Mouse (Mus musculus) CH12.LX (cell line): ENCODE results near the gene Adgrg6. TPM values are rescaled to one million over a fixed set of nuclear protein-coding genes. Genes with fewer than 3 reads are reported as not detected.

ENCODE experiments used
- DNase-seq: peaks from one replicate; pipeline ENCODE4 v3.0.0-alpha.2; 2013; ENCODE audit errors: extremely low read depth
- H3K27ac ChIP-seq: 2 replicates; pipeline ENCODE4 v1.5.1; 2012; ENCODE audit warnings: low read depth, mild to moderate bottlenecking, control low read depth, moderate library complexity; ENCODE audit not compliant: insufficient read depth
- H3K27me3 ChIP-seq: replicated peaks from 2 replicates; pipeline ENCODE3; 2012; ENCODE audit warnings: inconsistent platforms
- H3K36me3 ChIP-seq, 2 experiments: replicated peaks in 1 of 2; 2 replicates each; pipeline versions ENCODE3 to v1.6.1; 2012; ENCODE audit warnings: inconsistent platforms in 1 of 2, low read length in 1 of 2, mild to moderate bottlenecking in 1 of 2, mixed read lengths in 1 of 2, moderate library complexity in 1 of 2; ENCODE audit not compliant: control insufficient read depth in 1 of 2, insufficient read depth in 1 of 2
- H3K4me1 ChIP-seq, 2 experiments: 2 replicates each; pipeline ENCODE4 v1.6.1; 2012; ENCODE audit warnings: inconsistent platforms in 1 of 2, moderate library complexity in 1 of 2; ENCODE audit not compliant: insufficient read depth in 2 of 2, control insufficient read depth in 1 of 2
- H3K4me2 ChIP-seq: 2 replicates; pipeline ENCODE4 v1.6.1; 2012; ENCODE audit warnings: low read depth, mild to moderate bottlenecking, control low read depth; ENCODE audit not compliant: poor library complexity, insufficient read depth, severe bottlenecking
- H3K4me3 ChIP-seq, 3 experiments: fragments of 150-350 bp in 1 of 3; sonication (generic) in 1 of 3; replicated peaks in 1 of 3; 2 replicates each; pipeline versions ENCODE3 to v1.5.1; 2011 to 2012; ENCODE audit warnings: low read depth in 2 of 3, low read length in 2 of 3, mild to moderate bottlenecking in 2 of 3, moderate library complexity in 2 of 3, control low read depth in 1 of 3, improper control_type of control experiment in 1 of 3, inconsistent platforms in 1 of 3, mixed read lengths in 1 of 3; ENCODE audit not compliant: poor library complexity in 1 of 3
- H3K79me2 ChIP-seq: replicated peaks from 2 replicates; pipeline ENCODE4 v1.6.1; 2012; ENCODE audit warnings: mild to moderate bottlenecking, moderate library complexity; ENCODE audit not compliant: control insufficient read depth, poor library complexity, insufficient read depth, severe bottlenecking; ENCODE audit errors: extremely low read depth
- H3K9ac ChIP-seq: 2 replicates; pipeline ENCODE4 v1.6.1; 2012; ENCODE audit warnings: low read depth, mild to moderate bottlenecking, control low read depth, moderate library complexity; ENCODE audit not compliant: insufficient read depth
- H3K9me3 ChIP-seq: replicated peaks from 2 replicates; pipeline ENCODE3; 2012; ENCODE audit warnings: low read length, inconsistent platforms, mixed read lengths
- CHD2 ChIP-seq: IDR thresholded peaks from 2 replicates; pipeline ENCODE4 v1.6.1; 2011; ENCODE audit warnings: low read length, improper control_type of control experiment
- E2F4 ChIP-seq: IDR thresholded peaks from 2 replicates; pipeline ENCODE4 v1.6.1; 2011; ENCODE audit warnings: low read depth, low read length, improper control_type of control experiment; ENCODE audit not compliant: insufficient replicate concordance
- ELF1 ChIP-seq: IDR thresholded peaks from 2 replicates; pipeline ENCODE4 v1.6.1; 2014; ENCODE audit warnings: low read depth, mild to moderate bottlenecking, inconsistent platforms, low read length, improper control_type of control experiment
- ETS1 ChIP-seq: conservative IDR thresholded peaks from 2 replicates; pipeline ENCODE4 v1.6.1; 2012; ENCODE audit warnings: low read depth, mild to moderate bottlenecking, inconsistent platforms, low read length, improper control_type of control experiment, moderate library complexity
- JUND ChIP-seq: conservative IDR thresholded peaks from 2 replicates; pipeline ENCODE4 v1.6.1; 2011; ENCODE audit warnings: low read depth, low read length, improper control_type of control experiment
- KAT2A ChIP-seq: IDR thresholded peaks from 2 replicates; pipeline ENCODE4 v1.6.1; 2012; ENCODE audit warnings: low read length, improper control_type of control experiment, inconsistent platforms; ENCODE audit not compliant: insufficient replicate concordance
- MAFK ChIP-seq: IDR thresholded peaks from 2 replicates; pipeline ENCODE4 v1.6.1; 2011; ENCODE audit warnings: low read length, improper control_type of control experiment; ENCODE audit not compliant: insufficient replicate concordance
- MAX ChIP-seq: IDR thresholded peaks from 2 replicates; pipeline ENCODE4 v1.6.1; 2011; ENCODE audit warnings: low read length, improper control_type of control experiment
- MEF2A ChIP-seq: IDR thresholded peaks from 2 replicates; pipeline ENCODE4 v1.6.1; 2014; ENCODE audit warnings: low read depth, mild to moderate bottlenecking, inconsistent platforms, low read length, improper control_type of control experiment, borderline replicate concordance
- PAX5 ChIP-seq: IDR thresholded peaks from 2 replicates; pipeline ENCODE4 v1.6.1; 2012; ENCODE audit warnings: low read length, inconsistent platforms, mixed read lengths
- RCOR1 ChIP-seq: conservative IDR thresholded peaks from 2 replicates; pipeline ENCODE4 v1.6.1; 2012; ENCODE audit warnings: low read depth, mild to moderate bottlenecking, inconsistent platforms, low read length, improper control_type of control experiment
- SIN3A ChIP-seq: IDR thresholded peaks from 2 replicates; pipeline ENCODE4 v1.6.1; 2012; ENCODE audit warnings: low read length, improper control_type of control experiment, inconsistent platforms
- SMC3 ChIP-seq: IDR thresholded peaks from 2 replicates; pipeline ENCODE4 v1.6.1; 2011; ENCODE audit warnings: low read depth, low read length, improper control_type of control experiment
- UBTF ChIP-seq: IDR thresholded peaks from 2 replicates; pipeline ENCODE4 v1.6.1; 2012; ENCODE audit warnings: low read depth, mild to moderate bottlenecking, inconsistent platforms, low read length, improper control_type of control experiment, moderate library complexity
- USF1 ChIP-seq: IDR thresholded peaks from 2 replicates; pipeline ENCODE4 v1.6.1; 2014; ENCODE audit warnings: low read depth, mild to moderate bottlenecking, inconsistent platforms, low read length, improper control_type of control experiment
- USF2 ChIP-seq: conservative IDR thresholded peaks from 2 replicates; pipeline ENCODE4 v1.6.1; 2011; ENCODE audit warnings: low read depth, low read length, improper control_type of control experiment
- ZC3H11A ChIP-seq: IDR thresholded peaks from 2 replicates; pipeline ENCODE4 v1.6.1; 2012; ENCODE audit warnings: low read depth, mild to moderate bottlenecking, inconsistent platforms, low read length, improper control_type of control experiment
- ZKSCAN1 ChIP-seq: IDR thresholded peaks from 2 replicates; pipeline ENCODE4 v1.6.1; 2012; ENCODE audit warnings: low read depth, inconsistent platforms, low read length, improper control_type of control experiment, borderline replicate concordance
- dilution Hi-C: fragments of 300-500 bp; cut with MboI; formaldehyde crosslinking; loops from 2 replicates; pipeline ENCODE4 v1.14.3; 2020; ENCODE audit warnings: low sequenced_read_pairs; ENCODE audit not compliant: extremely low pct_unique_long_range_greater_than_20kb, extremely low pct_ligation_motif_present
- in situ Hi-C: fragments of 300-500 bp; cut with MboI; formaldehyde crosslinking; loops from 3 replicates; pipeline ENCODE4 v1.14.3; 2019; ENCODE audit warnings: low sequenced_read_pairs, low pct_ligation_motif_present, low pct_unique_long_range_greater_than_20kb, mixed read lengths
- polyA plus RNA-seq: library from polyadenylated mRNA; unstranded; fragments of >175 nt; gene quantifications from 2 replicates; pipeline ENCODE4 v1.2.1, GENCODE M21; 2012; ENCODE audit warnings: low read depth; ENCODE audit not compliant: insufficient read length
- total RNA-seq, 2 experiments: library from RNA; depleted of rRNA; stranded (reverse); fragments of 300-350 nt in 1 of 2; fragments of >200 nt in 1 of 2; gene quantifications; 2 replicates each; pipeline ENCODE4 v1.2.3; 2012 to 2014

Adgrg6 gene
- total and polyA plus RNA-seq, 3 experiments: not detected

GRCm38 (mm10) chr10:14459330-14459729 is 86.1 kb downstream of the Adgrg6 start:
- no peak for DNase-seq
- TF ChIP-seq RCOR1: no peak
- no peak for TF ChIP-seq E2F4
- no peak for TF ChIP-seq SMC3
- TF ChIP-seq USF1: no peak
- TF ChIP-seq ZKSCAN1: no peak
- TF ChIP-seq MAX: no peak
- TF ChIP-seq PAX5: no peak
- no peak for TF ChIP-seq USF2
- no peak for TF ChIP-seq CHD2
- TF ChIP-seq ZC3H11A: no peak
- no peak for TF ChIP-seq JUND
- Histone ChIP-seq H3K79me2 (no peaks in the 10 kb centered on the region), H3K4me3 (no peak overlapping the region), H3K4me1 (peaks cover 0 to 10% of the 10 kb centered on the region in 2 experiments; a peak in 2 of 4 replicates), H3K4me2 (no peak overlapping the region), H3K27ac (no peak overlapping the region), H3K27me3 (no peaks in the 10 kb centered on the region), H3K9me3 (no peaks in the 10 kb centered on the region), H3K36me3 (no peaks in the 10 kb centered on the region), H3K9ac (no peak overlapping the region)
- in situ Hi-C loops: no loop called here
- dilution Hi-C loops: no loop called here

- dilution Hi-C loops: no loop called here
- H3K27ac ChIP-seq: no peak overlapping the region
- no peak for TF ChIP-seq ELF1
- TF ChIP-seq ETS1: no peak
- no peak for TF ChIP-seq MAFK
- TF ChIP-seq USF2: no peak
- no peak for TF ChIP-seq KAT2A
- no peak for TF ChIP-seq UBTF
- no peak for TF ChIP-seq SIN3A
- no peak for TF ChIP-seq MEF2A
These were observed 91.0 kb downstream of the Adgrg6 start for GRCm38 (mm10) chr10:14454481-14454880.

More at GRCm38 (mm10) chr10:14454481-14454880, 91.0 kb downstream of the Adgrg6 start:
- H3K36me3 ChIP-seq: no peaks in the 10 kb centered on the region
- in situ Hi-C loops: no loop called here
- peaks cover 0 to 12% of the 10 kb centered on the region in 2 experiments; a peak in 1 of 4 replicates for H3K4me1 ChIP-seq
- H3K9me3 ChIP-seq: no peaks in the 10 kb centered on the region
- H3K9ac ChIP-seq: no peak overlapping the region
- no peak overlapping the region for H3K4me3 ChIP-seq
- no peak overlapping the region for H3K4me2 ChIP-seq
- no peaks in the 10 kb centered on the region for H3K27me3 ChIP-seq
- H3K79me2 ChIP-seq: no peaks in the 10 kb centered on the region
- DNase-seq: no peak
